Mouse (Mus musculus) kidney, adult 9 months (tissue): ENCODE measurements at regions not wholly inside any gene's neighbourhood (a gene's known extent, or its start where the extent isn't known, plus 50 kb on each side); places are given as distances from the start of the nearest gene placed in this dataset.
"Not testable (repeated sequence)": the region's sequence is repeated elsewhere in the genome, so short reads cannot be mapped to it uniquely, and the experiment has no call there.

ENCODE experiments used
- DNase-seq: peaks from one replicate; pipeline ENCODE4 v3.0.0; 2022

GRCm38 (mm10) chr16:65312947-65313346 is 207.3 kb upstream of the Htr1f start:
- no peak for DNase-seq

GRCm38 (mm10) chr16:65315052-65315451 is 205.3 kb upstream of the Pou1f1 start:
- no peak for DNase-seq

- DNase-seq, result no peak
Measured at GRCm38 (mm10) chr16:65332412-65332811, 187.9 kb upstream of the Pou1f1 start.

GRCm38 (mm10) chr16:65339225-65339624 is 181.1 kb upstream of the Pou1f1 start:
- no peak for DNase-seq

- DNase-seq, result no peak
Measured at GRCm38 (mm10) chr16:65359881-65360280, 160.4 kb upstream of the Pou1f1 start.

- no peak for DNase-seq
Measured at GRCm38 (mm10) chr16:65369271-65369670, 151.0 kb upstream of the Pou1f1 start.

GRCm38 (mm10) chr16:65370939-65371338 is 149.4 kb upstream of the Pou1f1 start:
- peak; percentile 19 for DNase-seq

GRCm38 (mm10) chr16:65376553-65376952 is 143.8 kb upstream of the Pou1f1 start:
- DNase-seq, result no peak

GRCm38 (mm10) chr16:65378276-65378675 is 142.0 kb upstream of the Pou1f1 start:
- no peak for DNase-seq

- DNase-seq, result no peak
Measured at GRCm38 (mm10) chr16:65379939-65380338, 140.4 kb upstream of the Pou1f1 start.

- DNase-seq, result no peak
Measured at GRCm38 (mm10) chr16:65403926-65404648, 116.2 kb upstream of the Pou1f1 start.

- DNase-seq, result no peak
Measured at GRCm38 (mm10) chr16:65404816-65405215, 115.5 kb upstream of the Pou1f1 start.

GRCm38 (mm10) chr16:65405824-65406556 is 114.3 kb upstream of the Pou1f1 start:
- DNase-seq, result no peak

GRCm38 (mm10) chr16:65432046-65432445 is 88.3 kb upstream of the Pou1f1 start:
- not testable (repeated sequence) for DNase-seq

- no peak for DNase-seq
Measured at GRCm38 (mm10) chr16:65436076-65436475, 84.2 kb upstream of the Pou1f1 start.

- no peak for DNase-seq
Measured at GRCm38 (mm10) chr16:65441954-65442353, 78.4 kb upstream of the Pou1f1 start.

- peak; percentile 33 for DNase-seq
Measured at GRCm38 (mm10) chr16:65448810-65449209, 71.5 kb upstream of the Pou1f1 start.

GRCm38 (mm10) chr16:65450706-65451105 is 69.6 kb upstream of the Pou1f1 start:
- DNase-seq, result peak; percentile 25

GRCm38 (mm10) chr16:65451885-65452284 is 68.4 kb upstream of the Pou1f1 start:
- DNase-seq, result no peak

GRCm38 (mm10) chr16:65456948-65457347 is 63.4 kb upstream of the Pou1f1 start:
- not testable (repeated sequence) for DNase-seq

- DNase-seq, result no peak
Measured at GRCm38 (mm10) chr16:65458234-65458633, 62.1 kb upstream of the Pou1f1 start.

- no peak for DNase-seq
Measured at GRCm38 (mm10) chr16:65469681-65470080, 50.6 kb upstream of the Pou1f1 start.
